Mouse (Mus musculus): ENCODE results near the gene Mug1.
"Not testable (repeated sequence)": the region's sequence is repeated elsewhere in the genome, so short reads cannot be mapped to it uniquely, and the experiment has no call there.

Gene Mug1

DNA sequence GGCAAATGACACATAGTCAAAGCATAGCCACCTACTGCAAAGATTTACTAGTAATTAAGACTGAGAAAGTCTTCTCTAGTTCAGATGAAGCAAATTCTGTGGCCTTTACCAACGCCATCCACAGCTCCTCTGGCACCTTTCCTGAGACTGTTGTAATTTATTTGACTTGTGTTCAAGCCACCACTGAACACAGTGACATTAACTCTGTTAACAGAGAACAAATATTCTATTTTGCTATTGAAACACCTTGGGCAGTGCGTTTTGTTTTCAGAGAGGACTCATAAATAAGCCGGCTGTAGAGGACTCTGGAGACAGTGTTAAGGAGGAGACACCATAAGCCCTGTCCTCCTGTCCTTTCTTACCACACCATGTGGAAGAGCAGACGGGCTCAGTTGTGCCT lies at the start of gene Mug1:
Gene Mug1 (plus strand): TSS at position 271 of the 400 bp plus-strand sequence.
- not testable (repeated sequence) for DNase-seq

DNA sequence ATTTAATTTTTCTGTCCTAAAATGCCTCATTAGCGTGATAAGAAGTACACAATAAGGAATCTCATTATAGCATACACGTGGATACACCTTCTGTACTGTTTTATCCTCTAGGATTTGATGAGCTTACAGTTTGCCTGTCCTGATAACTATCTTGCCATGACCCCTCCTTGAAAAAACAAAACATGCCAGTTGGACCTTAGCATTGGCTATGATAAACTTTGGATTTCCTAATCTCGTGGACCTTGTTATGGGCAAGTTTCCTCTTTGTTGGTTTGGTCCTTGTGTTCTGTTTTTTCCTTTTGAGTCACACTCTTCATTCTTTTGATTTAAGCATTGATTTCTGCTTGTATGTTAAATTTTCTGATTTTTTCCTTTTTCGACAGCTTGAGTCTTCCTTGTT lies 10.3 kb upstream of the Mug1 start:
- DNase-seq = no peak

DNA sequence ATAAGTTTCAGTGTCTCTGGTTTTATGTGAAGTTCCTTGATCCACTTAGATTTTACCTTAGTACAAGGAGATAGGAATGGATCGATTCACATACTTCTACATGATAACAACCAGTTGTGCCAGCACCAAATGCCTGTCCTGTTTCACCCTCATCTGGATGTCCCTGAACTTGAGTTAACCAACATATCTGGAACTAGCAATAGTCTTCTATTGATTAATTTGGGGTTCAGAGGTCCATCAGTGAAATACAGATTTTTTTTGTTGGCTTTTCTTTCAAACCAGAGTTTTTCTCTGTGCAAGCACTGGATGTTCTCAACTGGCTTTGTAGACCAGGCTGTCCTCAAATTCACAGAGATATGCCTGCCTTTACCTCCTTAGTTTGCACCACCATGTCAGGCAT lies 2.0 kb upstream of the Mug1 start:
- no peak for DNase-seq

DNA sequence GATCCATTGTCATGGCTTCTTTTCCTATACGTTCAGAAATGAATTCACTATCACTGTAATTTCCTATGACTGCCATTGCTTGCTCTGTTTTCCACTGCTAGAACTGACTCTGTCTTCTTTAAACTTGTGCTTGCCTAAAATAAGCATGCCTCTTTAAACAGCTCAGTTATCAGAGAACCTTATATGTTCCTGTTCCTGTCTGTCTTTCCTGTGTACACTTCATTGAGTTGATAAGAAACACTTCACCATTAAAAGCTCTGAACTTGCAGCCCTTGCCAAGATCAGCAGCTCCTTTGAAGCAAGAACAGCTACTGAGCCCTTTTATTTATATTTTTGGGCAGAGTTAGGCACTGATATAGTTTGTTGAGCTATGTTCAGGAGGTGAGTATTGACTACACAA lies 10.0 kb downstream of the Mug1 start:
- no peak for DNase-seq
